Mouse (Mus musculus) lung, adult 2 months (tissue): ENCODE data around the gene Slc35e2. TPM values are rescaled to one million over a fixed set of nuclear protein-coding genes. Genes with fewer than 3 reads are reported as not detected.
"Not testable (repeated sequence)": the region's sequence is repeated elsewhere in the genome, so short reads cannot be mapped to it uniquely, and the experiment has no call there.

Source experiments
- DNase-seq: peaks from one replicate; pipeline ENCODE4 v3.0.0; 2022
- H3K4me1 ChIP-seq: fragments of 200-500 bp; 2 replicates; pipeline ENCODE4 v1.6.1; 2011; ENCODE audit warnings: low read length; ENCODE audit not compliant: control insufficient read depth, insufficient read depth
- H3K4me3 ChIP-seq: fragments of 200-500 bp; replicated peaks from 2 replicates; pipeline ENCODE3; 2011; ENCODE audit warnings: low read depth, mild to moderate bottlenecking, control low read depth, low read length; ENCODE audit errors: extremely low read depth
- CTCF ChIP-seq: fragments of 200-500 bp; IDR thresholded peaks from 2 replicates; pipeline ENCODE4 v1.5.1; 2011; ENCODE audit warnings: mild to moderate bottlenecking, low read length, control low read depth; ENCODE audit not compliant: insufficient read depth
- POLR2A ChIP-seq: fragments of 200-500 bp; IDR thresholded peaks from 2 replicates; pipeline ENCODE4 v1.6.1; 2011; ENCODE audit warnings: low read depth, mild to moderate bottlenecking, control low read depth, low read length, borderline replicate concordance; ENCODE audit errors: extremely low read depth
- WGBS: fragments of 180-500 bp; shearing (Covaris S2); methylation state at CpG from one replicate; pipeline ENCODE4 v1.1.7; 2018; 5-methylcytosine and 5-hydroxymethylcytosine counted together
- polyA plus RNA-seq: library from polyadenylated mRNA; depleted of rRNA; stranded (reverse); fragments of >200 nt; gene quantifications from 2 replicates; pipeline ENCODE4 v1.2.3, GENCODE M21; 2012

Slc35e2 gene
- polyA plus RNA-seq, 1 experiment: 6.6 TPM

DNA sequence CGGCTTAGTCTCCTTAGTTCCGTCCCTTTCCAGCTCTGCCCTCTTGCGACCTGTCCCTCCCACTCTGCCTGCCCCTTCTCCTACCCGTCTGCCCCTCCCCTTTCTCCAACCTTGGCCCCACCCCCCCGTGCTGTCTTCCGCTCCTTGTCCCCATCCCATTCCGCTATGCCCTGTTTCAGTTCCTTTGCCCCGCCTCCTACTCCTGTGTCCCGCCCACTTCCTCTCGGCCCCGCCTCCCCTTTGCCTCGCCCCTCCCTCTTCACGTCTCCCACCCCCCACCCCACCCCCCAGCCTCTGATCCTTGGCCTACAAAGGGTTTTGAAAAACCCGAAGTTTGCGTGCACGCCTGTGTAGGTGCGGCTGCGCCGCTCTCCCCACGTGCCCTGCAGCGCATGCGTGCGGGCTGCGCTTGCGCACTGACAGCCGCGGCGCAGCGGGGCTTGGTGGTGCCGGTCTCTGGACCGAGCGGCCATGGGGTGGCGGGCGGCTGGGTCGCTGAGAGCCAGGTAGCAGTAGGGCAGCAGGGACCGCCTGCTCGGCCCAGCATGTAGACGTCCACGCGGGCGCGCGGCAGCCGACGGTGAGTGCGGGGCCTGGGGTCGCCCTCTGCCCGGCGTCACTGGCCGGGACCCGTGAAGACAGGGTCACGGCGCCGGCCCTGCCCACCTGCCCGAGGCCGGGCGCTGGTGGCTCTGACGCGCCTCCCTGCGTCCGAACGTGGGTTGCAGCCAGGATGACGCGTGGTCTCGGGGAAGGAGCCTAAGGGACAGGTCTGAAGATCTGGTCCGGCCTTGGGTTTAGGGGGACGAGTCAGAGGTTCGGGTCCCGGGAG is 37.6 kb upstream of the Slc35e2 start:
- TF ChIP-seq CTCF (peak; percentile 29; the same call in 1 of the 2 replicates), POLR2A (peak; percentile 73; the same call in 1 of the 2 replicates)
- under 1% methylated on average over 68 of the region's 69 CpGs for WGBS
- peaks cover 21% of the 10 kb centered on the region for H3K4me1 ChIP-seq
- peak; percentile 99 for DNase-seq
- H3K4me3 ChIP-seq: peak overlapping the region; percentile 79

DNA sequence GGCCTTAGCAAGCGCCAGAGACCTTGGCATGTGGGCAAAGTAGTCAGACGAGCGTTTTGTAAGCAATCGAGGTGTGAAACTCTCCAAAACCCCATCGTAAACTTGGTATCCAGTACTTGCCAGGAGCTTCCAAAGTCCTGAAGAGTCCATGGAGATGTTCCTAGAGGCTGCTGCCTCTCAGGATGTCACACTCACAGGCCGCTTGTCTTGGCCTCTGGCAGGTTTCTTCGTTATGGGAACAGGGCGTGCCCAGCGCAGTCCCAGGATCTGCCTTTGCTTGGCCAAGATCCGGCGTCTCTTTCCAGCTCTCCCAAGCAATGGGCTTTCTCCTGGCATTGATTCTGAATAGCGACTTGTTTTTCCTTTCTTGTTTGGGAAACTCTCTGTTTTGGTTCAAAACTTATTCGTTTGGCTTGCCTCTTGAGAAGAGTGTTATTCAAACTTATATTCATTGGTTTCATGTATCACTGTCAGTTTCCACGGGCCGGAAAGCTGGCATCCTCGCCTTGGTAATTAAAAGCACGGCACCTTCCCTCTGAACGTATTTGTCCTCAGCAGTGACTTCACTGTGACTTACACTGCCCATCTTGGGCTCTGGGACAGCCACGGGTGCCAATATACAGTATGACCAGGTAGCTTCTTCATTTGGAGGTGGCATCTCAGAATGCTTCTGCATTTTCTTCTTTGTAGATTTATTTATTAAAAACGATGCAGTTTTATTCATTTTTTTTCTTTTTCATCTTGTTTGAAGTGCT is 36.7 kb upstream of the Slc35e2 start:
- Histone ChIP-seq H3K4me1 (peaks cover 21% of the 10 kb centered on the region), H3K4me3 (peak overlapping the region; percentile 79)
- DNase-seq: peak; percentile 50
- 5% methylated on average over 20 of the region's 20 CpGs for WGBS
- TF ChIP-seq POLR2A (peak; percentile 52; the same call in 1 of the 2 replicates), CTCF (no peak)

DNA sequence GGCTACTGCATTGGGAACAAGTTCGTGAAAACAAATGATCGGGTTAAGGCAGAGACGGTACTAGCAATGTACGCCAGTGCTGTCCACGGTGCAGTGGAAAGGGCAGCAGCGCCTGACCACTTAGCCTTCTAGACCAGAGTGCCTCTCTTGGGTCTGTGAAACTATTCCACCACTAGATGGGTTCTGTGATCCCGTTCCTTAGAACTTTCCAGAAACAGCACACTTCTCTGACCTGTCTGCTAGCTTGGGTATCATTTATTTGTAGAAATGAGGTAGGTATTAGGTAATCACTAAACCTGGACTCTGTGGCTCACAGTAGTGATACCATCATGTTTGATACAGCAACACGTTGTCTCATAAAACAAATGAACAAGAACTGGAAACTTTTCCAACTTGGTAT is 34.7 kb upstream of the Slc35e2 start:
- no peak for TF ChIP-seq POLR2A
- TF ChIP-seq CTCF: no peak
- 41% methylated on average over 8 of the region's 8 CpGs for WGBS
- no peak overlapping the region for H3K4me3 ChIP-seq
- H3K4me1 ChIP-seq: peaks cover 25% of the 10 kb centered on the region
- DNase-seq: no peak

DNA sequence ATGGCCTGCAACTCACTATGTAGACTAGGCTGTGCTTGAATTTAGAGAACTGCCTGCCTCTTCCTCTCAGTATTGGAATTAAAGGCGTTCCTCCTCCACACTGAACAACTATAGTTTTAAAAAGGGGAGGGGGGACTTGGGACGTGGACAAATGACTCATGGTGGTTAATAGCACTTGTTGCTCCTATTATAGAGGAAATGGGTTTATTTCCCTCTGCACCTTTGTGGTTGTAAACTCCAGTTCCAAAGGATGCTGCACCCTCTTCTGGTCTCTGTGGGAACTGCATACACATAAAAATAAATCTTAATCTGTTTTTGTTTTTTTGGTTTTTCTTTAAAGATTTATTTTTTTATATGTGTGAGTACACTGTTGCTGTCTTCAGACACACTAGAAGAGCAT is 33.0 kb upstream of the Slc35e2 start:
- no peak for DNase-seq
- H3K4me3 ChIP-seq: no peak overlapping the region
- H3K4me1 ChIP-seq: peaks cover 13% of the 10 kb centered on the region
- TF ChIP-seq CTCF (0 out of 2 replicates have a peak, but pooled peaks have one; percentile 29), POLR2A (no peak)
- 20% methylated on average over 2 of the region's 2 CpGs for WGBS

DNA sequence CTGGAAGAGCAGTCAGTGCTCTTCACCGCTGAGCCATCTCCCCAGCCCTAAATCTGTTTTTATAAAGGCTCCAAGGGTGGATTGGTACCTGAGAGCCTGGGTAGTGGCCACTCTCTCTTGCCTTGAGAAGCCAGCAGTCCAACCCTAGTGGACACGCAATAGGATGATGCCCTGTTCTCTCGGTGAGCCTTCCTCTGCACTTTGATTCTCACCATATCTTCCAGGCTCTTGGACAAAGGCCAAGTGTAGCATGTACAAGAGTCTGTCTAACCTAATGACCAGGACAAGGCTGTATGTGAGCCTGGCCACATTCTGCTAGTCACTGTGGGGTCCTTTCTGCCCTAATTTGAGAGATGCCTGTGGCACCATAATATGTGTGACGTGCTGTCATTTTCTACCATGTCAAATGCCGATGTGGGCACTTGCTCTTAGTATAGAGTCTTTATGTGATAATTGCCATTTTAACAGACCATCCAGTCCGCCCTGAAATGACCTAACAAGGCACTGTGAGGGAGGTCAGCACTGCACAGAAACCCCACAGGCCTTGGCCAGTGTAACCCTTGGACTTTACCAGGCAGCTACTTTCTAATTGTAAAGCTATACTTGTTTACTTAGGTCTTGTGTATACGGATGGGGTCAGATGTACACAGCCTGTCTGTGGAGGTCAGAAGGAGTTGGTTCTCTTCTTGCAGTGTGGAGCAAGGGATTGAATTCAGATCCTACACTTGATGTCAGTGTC is 32.4 kb upstream of the Slc35e2 start:
- Histone ChIP-seq H3K4me3 (no peak overlapping the region), H3K4me1 (peaks cover 13% of the 10 kb centered on the region)
- WGBS: 87% methylated on average over 7 of the region's 7 CpGs
- TF ChIP-seq POLR2A: no peak
- no peak for DNase-seq

DNA sequence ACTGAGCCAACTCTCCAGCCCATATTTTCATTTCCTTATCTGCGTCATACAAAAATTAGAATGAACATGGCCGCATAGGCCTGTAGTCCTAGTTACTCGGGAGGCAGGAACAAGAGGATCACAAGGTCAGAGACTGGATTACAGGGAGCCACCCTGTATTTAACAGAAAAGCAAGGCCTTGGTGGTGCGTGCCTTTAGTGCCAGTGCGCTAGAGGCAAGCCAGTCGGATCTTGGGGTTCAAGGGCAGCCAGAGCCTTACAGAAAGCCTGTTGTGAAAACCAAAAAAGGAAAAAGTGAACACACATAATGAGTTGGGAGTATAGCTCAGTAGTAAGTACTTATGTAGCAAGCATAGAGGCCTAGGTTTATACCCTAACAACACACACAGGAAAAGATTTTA is 31.4 kb upstream of the Slc35e2 start:
- DNase-seq: no peak
- TF ChIP-seq CTCF (no peak), POLR2A (no peak)
- Histone ChIP-seq H3K4me3 (no peak overlapping the region), H3K4me1 (peaks cover 13% of the 10 kb centered on the region)
- 84% methylated on average over 6 of the region's 6 CpGs for WGBS

DNA sequence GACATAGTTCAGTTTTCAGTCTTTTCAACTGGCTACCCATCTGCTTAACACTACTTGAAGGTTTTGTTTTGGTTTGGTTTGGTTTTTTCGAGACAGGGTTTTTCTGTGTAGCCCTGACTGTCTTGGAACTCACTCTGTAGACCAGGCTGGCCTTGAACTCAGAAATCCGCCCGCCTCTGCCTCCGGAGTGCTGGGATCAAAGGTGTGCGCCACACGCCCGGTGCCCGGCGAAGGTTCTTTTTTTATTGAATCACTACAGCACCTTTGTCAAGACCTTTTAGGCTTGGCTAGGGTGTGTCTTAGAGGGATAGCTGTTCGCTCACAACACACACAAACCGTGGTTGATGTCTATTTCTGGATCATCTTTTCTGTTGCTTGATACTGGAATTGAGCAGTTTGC is 30.9 kb upstream of the Slc35e2 start:
- DNase-seq, H3K4me3 ChIP-seq, H3K4me1 ChIP-seq: not testable (repeated sequence)
- 89% methylated on average over 11 of the region's 11 CpGs for WGBS

DNA sequence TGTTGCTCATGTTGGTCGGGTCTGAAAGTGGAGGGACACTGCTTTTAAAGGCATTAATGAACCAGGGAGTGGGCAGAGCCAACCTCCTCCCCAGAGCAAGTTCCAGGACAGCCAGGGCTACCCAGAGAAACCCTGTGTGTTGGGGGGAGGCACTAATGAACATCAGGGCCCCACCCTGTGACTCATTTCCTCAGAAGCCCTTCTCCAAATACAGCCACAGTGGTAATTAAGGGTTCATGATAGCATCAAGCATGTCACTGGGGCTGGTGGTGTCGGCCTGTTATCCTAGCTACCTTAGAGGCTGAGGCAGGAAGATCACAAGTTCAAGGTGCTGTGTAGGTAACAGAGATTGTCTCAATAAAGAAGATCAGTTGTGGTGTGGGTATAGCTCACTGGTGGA is 29.8 kb upstream of the Slc35e2 start:
- Histone ChIP-seq H3K4me1 (peaks cover 5% of the 10 kb centered on the region), H3K4me3 (no peak overlapping the region)
- 31% methylated on average over 2 of the region's 2 CpGs for WGBS
- TF ChIP-seq CTCF: no peak
- TF ChIP-seq POLR2A: no peak
- no peak for DNase-seq

DNA sequence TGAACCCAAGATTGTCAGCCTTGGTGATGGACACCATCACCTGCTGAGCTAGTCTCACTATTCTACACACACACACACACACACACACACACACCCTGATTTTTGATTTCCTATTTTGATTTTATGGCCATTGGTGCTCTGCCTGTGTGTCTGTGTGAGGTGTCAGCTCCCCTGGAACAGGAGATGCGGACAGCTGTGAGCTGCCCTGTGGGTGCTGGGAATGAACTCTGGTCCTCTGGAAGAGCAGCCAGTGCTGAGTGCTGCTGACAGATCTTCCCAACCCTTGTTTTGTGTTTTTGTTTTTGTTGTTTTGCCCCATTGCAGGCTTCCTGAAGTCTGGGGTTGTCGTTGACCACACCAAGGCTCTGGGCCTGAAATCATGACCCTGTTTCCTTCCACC is 28.1 kb upstream of the Slc35e2 start:
- Histone ChIP-seq H3K4me3 (no peak overlapping the region), H3K4me1 (peaks cover 4% of the 10 kb centered on the region; the same call in 1 of the 2 replicates)
- WGBS: 71% methylated on average over 2 of the region's 2 CpGs
- no peak for DNase-seq
- TF ChIP-seq CTCF: no peak
- TF ChIP-seq POLR2A: no peak

DNA sequence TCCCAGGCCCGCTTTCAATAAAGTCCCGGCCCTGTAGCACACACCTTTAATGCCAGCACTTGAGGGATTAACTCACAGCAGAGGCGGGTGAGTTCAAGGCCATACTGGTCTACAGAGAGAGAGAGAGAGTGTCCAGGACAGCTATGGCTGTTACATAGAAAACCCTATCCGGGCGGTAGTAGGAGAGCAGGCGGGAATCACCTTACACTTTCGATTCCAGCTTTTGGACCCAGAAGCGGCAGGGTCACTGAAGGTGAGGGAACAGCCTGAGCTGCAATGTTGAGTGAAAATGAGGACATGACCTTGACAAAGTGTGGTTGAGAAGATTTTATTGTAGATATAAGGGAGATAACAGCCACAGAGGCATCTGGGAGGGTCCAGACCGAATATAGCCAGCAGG is 27.3 kb upstream of the Slc35e2 start:
- no peak for DNase-seq
- WGBS: 88% methylated on average over 9 of the region's 9 CpGs
- no peak for TF ChIP-seq POLR2A
- TF ChIP-seq CTCF: no peak
- no peak overlapping the region for H3K4me3 ChIP-seq
- peaks cover 4% of the 10 kb centered on the region; the same call in 1 of the 2 replicates for H3K4me1 ChIP-seq
